Mouse (Mus musculus) myocyte (in vitro differentiated cells): ENCODE measurements around the gene Xntrpc.

Source experiments
- CEBPB ChIP-seq: IDR thresholded peaks from 2 replicates; pipeline ENCODE4 v1.6.1; 2011; ENCODE audit warnings: mild to moderate bottlenecking, moderate library complexity; ENCODE audit not compliant: poor library complexity, insufficient read depth, severe bottlenecking
- E2F4 ChIP-seq: IDR thresholded peaks from one replicate; pipeline ENCODE4 v1.6.1; 2011; ENCODE audit warnings: mild to moderate bottlenecking, control low read depth, moderate library complexity; ENCODE audit not compliant: insufficient read depth
- MAX ChIP-seq: IDR thresholded peaks from one replicate; pipeline ENCODE4 v1.6.1; 2011; ENCODE audit warnings: low read depth, mild to moderate bottlenecking, control low read depth
- MYOD1 ChIP-seq, 3 experiments: IDR thresholded peaks; one replicate each; pipeline ENCODE4 v1.6.1; 2011; ENCODE audit warnings: control low read depth in 2 of 3, low read depth in 2 of 3, mild to moderate bottlenecking in 2 of 3, moderate library complexity in 1 of 3; ENCODE audit not compliant: insufficient read length in 2 of 3, control insufficient read depth in 1 of 3
- POLR2A ChIP-seq: IDR thresholded peaks from one replicate; pipeline ENCODE4 v1.6.1; 2011; ENCODE audit warnings: low read depth, mild to moderate bottlenecking, control low read depth, moderate library complexity; ENCODE audit not compliant: insufficient read length
- POLR2AphosphoS2 ChIP-seq: IDR thresholded peaks from one replicate; pipeline ENCODE4 v1.6.1; 2011; ENCODE audit warnings: low read depth, control low read depth; ENCODE audit not compliant: insufficient read length
- SRF ChIP-seq: IDR thresholded peaks from one replicate; pipeline ENCODE4 v1.6.1; 2011; ENCODE audit warnings: low read depth; ENCODE audit not compliant: control insufficient read depth, insufficient read length
- TCF12 ChIP-seq: IDR thresholded peaks from one replicate; pipeline ENCODE4 v1.6.1; 2011; ENCODE audit warnings: mild to moderate bottlenecking, control low read depth; ENCODE audit not compliant: poor library complexity, insufficient read depth, severe bottlenecking
- USF1 ChIP-seq: IDR thresholded peaks from one replicate; pipeline ENCODE4 v1.6.1; 2011; ENCODE audit warnings: low read depth, mild to moderate bottlenecking, control low read depth, moderate library complexity

DNA sequence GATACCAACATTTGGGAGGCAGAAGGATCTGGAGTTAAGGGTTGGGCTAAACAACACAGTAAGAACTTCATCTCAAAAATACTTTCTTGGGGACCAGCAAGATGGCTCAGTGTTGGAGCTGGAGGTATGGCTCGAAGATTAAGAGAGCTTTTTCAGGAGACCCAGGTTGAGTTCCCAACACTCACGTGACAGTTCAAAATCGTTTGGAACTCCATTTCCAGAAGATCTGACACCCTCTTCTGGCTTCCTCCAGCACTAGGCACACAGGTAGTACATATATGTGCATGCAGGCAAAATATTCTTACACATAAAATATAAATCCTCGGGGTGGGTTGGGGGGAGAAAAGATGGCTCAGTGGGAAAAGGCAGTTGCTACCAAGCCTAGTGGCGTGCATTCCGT is 850 bp downstream of the Xntrpc start:
- no peak for TF ChIP-seq USF1
- no peak for TF ChIP-seq POLR2A
- TF ChIP-seq POLR2AphosphoS2: no peak
- no peak for TF ChIP-seq TCF12
- no peak for TF ChIP-seq CEBPB
- TF ChIP-seq MYOD1 (IDR thresholded peaks at IDR 0.05; ENCODE audit: control insufficient read depth in 1 of 3, insufficient read length in 2 of 3, low read depth in 2 of 3): no peak
- no peak for TF ChIP-seq SRF
- TF ChIP-seq E2F4: no peak
- no peak for TF ChIP-seq MAX
